Mouse (Mus musculus): ENCODE results near the gene Dkk2.
A peak's percentile ranks its signal among the peaks of the same experiment; 100 is the strongest.

Gene Dkk2

DNA sequence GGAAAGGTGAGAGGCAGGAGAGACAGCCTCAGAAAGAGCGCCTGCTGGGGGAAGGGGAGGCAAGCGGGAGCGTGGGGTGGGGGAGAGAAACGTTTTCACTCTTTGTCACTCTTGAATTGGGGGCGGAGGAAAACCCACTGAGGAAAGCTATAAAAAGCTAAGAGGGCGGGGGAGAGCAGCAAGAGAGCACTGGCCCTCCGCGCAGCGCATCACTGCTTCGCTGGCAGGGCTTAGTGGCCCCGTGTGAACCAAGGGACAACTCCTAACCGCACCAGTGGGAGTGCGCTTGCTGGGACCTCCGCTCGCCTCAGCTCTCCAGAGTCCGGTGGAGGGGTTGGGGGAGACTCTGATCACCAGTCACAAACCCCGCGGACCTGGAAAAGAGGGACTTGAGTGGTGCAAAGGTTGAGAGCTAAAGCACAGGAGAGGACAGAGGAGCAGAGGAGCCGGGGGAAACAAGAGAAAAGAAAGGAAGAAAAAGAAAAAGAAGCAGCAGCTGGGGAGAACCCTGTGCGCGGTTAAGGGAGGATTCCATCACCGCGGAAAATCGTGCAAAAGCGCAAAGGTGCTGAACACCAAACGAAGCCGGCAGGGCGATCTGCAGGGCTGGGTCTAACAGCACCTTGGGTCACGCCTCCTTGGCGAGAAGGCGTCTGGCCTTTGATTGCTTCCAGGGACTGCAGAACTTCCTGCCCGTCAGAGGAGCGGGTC is at the start of gene Dkk2:
Gene Dkk2 (plus strand): TSS at position 181 of the 711 bp plus-strand sequence.
- DNase-seq, result peak; percentile 58 to 77

DNA sequence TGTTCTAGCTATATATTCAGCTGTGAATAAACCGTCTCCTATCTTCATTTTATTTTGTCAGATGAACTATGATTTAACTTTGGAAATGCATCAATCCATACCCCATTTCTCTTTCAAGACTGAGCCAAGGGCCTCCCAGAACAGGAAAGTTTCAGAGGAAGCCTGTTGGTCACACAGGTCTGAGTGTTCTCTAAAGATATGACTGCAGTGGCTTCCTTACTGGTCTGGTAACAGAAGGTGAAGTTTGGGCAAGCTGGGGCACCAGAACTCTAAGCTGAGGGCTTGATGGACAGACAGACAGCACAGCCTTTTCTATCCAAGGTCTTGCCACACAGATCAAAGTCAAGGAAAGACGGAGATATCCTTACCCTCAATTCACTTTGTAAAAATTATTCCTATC is 48.4 kb upstream of the Dkk2 start:
- no peak for DNase-seq

DNA sequence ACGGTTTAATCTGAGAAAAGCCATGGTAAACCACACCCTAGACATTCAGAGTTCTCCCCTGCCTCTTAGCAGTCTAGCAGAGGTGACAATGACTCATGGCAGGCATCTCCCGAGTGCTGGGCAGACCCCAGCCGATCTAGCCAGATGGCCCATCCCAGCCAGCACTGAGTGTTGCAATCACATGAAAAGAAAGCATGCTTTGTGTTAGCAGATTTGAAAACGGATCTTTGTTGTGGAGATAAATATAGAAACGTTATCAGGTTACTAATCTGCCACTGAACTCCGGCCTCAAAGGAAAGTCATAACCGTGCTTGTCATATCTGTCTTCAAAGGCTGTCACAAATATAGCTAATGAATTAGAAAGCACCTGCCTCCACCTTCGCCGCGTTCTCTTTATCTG is 47.4 kb upstream of the Dkk2 start:
- no peak for DNase-seq

- no peak for DNase-seq
Observed at GRCm38 (mm10) chr3:132040066-132040465, 45.0 kb upstream of the Dkk2 start.

GRCm38 (mm10) chr3:132050884-132051457 is 34.1 kb upstream of the Dkk2 start:
- no peak for DNase-seq

DNA sequence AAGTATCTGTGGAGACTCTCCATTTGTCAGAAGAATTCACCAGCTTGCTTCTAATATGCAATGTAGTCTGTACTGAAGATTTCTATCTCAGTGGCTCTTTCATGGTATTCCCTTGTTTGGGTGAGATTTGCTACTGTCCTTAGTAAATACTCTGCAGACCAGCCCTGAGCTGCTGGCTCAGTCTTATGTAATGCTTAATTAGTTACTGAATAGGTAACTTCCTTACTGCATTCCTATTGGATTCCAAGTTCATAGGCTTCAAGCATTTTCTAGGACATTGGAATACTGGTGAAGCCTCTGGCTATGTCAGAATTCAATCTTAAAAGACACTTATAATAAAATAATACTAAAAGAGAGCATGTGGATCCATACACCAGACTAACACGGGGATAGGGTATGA is 22.3 kb upstream of the Dkk2 start:
- peak; percentile 5 to 53 for DNase-seq

DNA sequence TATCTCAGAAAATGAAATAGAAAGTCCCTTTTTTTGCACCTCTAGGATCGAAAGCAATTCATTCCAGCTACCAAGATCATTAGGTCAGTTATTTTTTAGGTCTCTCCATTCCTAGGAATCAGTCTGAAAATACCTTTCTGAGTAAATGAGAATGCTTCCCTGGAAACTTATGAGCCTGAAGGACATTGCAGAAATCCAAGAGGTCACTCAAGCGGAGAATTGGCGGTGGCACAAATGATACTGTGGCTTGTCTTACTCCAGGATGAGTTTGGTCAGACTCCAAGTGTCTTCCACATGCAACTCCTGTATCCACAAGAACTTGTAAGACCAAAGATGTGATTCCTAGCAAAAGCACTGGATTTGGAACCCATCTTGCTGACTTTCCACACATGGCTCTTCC is 21.7 kb upstream of the Dkk2 start:
- peak; percentile 42 to 61 for DNase-seq

DNA sequence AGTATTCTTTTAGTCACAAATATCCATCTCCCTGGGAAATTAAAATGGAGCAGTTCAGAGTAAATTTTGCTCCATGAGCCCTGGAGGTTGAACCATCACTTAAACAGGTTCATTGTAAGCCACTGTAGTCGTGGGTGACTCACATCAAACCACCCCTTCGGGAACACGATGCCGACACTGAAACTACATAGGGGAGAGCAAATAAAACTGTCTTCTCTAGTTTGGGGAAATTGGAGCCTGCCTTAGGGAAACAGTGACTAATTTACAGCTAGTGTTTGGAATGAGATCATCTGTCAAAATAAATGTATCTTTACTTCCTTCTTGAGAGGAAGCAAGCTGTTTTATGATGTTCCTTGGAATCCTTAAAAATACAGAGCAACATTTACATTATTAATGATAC is 21.1 kb upstream of the Dkk2 start:
- no peak for DNase-seq

DNA sequence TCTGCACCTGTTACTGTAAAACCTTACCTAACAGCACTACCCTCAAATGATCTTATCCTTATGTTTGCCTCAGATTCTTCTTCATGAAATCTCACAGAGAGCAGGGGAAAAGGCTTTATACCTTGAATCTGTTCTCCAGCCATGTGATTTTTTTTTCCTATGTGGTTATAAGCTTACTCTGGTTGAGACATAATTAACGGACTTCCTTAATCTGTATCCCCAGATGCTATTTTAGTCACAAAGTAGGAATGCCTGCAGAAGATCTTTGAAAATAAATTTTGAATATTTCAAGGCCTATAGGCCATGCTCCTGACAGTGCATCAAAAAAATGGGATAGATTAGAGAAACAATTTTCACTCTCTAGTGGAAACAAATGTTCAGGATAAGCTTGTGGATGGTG is 20.2 kb upstream of the Dkk2 start:
- no peak for DNase-seq

DNA sequence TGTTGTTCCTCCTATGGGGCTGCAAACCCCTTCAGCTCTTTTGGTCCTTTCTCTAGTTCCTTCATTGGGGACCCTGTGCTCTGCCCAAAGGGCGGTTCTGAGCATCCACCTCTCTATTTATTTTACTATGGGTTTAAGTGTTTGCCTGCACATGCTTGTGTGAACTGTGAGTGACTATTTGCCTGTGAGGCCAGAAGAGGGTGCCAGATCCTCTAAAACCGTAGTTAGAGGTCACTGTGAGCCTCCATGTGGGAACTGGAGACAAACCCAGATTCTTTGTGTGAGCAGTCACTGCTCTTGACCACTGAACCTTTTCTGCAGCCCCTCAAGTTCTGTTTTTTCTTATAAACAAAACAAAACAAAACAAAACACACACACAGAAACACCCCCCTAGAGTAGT is 14.1 kb upstream of the Dkk2 start:
- DNase-seq, result peak; percentile 31 to 62

DNA sequence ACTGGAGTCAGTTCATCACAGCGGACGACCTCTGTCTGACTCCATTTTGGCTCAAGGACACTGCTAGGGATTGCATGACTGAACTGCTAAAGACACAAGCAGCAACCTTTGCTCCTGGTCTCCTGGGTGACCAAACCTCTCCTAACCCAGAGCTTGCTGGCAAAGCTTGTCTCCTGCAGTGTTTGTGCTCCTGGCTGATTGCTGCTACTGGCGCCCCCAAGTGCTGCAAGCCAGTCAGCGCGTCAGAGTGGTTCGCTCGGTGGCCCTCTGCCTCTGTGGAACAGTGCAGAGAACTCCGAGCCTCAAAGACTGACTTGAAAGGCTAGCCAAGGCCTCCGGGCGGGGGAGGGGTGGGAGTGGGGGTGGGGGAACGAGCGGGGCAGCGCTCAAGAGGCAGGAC is 1.1 kb upstream of the Dkk2 start:
- peak; percentile 90 for DNase-seq

DNA sequence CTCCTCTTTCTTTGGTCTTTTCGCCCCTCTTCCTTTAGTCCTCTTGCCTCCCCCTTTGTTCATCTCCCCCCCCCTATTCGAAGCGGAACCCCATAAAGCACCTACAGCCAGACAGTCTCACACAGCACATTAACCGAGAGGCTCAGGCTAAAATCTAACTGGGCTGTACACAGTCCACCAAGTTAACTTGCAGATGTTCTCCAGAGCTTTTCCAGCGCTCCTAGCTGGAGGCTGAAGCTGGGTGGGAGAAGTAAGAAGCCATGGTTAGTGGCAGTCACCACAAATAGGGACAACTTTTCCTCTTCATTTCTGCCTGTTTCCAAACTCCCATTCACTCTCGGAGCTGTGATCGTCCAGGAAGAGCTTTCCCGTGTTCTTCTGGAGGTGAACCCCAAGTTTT is 412 bp upstream of the Dkk2 start:
- peak; percentile 24 to 47 for DNase-seq

- peak in 1 of 2 experiments; percentile 46 for DNase-seq
Observed at GRCm38 (mm10) chr3:132085823-132086350, 795 bp downstream of the Dkk2 start.

GRCm38 (mm10) chr3:132086461-132086860 is 1.4 kb downstream of the Dkk2 start:
- DNase-seq, result no peak

- peak; percentile 48 to 74 for DNase-seq
Observed at GRCm38 (mm10) chr3:132087011-132087486, 2.0 kb downstream of the Dkk2 start.

- no peak for DNase-seq
Observed at GRCm38 (mm10) chr3:132092983-132093382, 7.9 kb downstream of the Dkk2 start.

DNA sequence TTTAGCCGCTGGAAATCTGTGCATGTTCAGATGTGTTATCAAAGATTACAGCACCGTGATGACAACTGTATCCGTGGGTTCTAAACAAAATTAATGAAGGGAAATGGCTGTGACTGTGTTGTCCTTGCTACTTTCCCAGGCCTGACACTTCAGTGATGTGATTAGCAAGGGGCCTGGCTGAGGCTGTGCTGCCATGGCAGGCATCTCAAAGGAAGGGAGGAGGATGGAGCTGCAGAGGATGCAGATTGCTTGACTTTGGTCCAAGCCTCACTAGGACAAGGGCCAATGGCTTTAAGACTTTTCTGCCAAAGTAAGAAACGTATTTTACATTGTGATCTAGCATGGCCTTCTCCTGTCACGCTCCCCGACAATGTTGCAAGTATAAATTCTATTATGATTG is 11.2 kb downstream of the Dkk2 start:
- DNase-seq, result peak; percentile 46 to 58

- peak in 1 of 2 experiments; percentile 42 for DNase-seq
Observed at GRCm38 (mm10) chr3:132100746-132101145, 15.7 kb downstream of the Dkk2 start.

GRCm38 (mm10) chr3:132103020-132103419 is 17.9 kb downstream of the Dkk2 start:
- DNase-seq, result no peak

GRCm38 (mm10) chr3:132103454-132103853 is 18.4 kb downstream of the Dkk2 start:
- no peak for DNase-seq

DNA sequence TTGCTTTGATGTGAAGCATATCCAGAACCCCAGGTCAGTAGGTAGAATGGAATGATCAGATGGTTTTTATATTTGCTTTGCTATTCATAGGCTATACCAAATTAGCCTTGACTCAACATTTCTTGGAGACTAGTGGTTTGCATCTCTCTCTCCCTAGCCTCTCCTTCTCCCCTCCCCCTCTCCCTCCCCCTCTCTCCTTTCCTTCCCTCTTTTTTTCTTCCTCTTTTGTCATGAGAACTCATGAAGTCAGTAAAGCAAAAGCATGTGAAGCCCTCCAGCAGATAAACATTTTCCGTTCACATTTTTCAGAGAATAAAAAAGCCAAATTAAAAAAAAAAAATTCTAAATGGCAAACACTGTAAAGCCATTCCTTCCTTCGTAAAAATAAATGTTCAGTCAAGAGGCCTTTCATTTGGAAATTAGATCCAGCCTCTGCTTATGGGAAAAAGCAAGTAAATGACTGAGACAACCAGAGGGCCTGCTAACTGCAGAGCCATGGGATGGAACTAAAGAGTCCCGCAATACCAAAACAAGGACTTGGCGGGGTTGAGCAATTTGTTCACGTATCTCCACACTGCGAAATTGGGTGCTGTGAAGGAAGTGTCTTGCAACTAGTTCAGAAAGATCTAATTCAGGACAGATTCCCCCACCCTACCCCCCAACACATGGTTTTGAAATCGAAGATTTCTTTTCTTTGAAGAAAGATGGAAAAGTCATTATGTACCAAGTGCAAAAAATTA is 30.9 kb downstream of the Dkk2 start:
- no peak for DNase-seq

DNA sequence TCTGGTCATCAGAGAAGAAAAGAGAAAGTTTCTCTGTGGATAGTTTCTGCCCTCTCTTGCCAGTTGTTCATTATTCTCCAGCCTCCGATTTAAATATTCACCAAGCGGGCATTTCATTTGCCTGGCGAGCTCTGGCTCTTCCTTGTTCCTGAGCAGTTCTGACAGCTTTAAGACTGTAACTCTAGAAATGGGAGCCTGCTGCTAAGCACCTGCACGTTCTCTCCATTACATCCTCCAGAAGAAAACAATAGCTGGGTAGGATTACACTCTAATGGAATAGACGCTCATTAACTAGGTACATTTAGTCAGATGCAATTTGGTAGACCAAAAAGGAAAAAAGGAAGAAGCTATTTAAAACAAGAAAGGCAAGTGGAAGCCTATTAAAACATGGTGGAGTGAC is 36.3 kb downstream of the Dkk2 start:
- peak in 1 of 2 experiments; percentile 18 for DNase-seq

DNA sequence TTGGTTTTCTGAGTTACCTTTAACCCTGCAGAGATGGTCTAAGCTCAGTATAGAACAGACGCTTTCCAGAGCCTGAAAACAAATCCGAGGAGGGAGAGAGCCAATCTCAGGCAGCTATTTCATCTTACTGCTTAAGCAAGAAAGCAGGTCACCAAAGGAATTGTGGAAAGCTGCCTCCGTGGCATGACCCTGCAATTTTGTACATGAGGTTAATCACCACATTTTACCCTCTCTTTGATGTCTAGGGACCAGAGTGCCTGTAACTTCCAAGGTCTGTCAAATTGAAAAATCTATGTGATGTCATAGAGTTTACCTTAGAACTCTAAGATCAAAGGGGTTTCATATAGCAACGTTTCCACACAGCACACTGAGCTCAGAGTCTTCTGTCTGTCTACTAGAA is 37.5 kb downstream of the Dkk2 start:
- no peak for DNase-seq
